In the genomic region with DNA sequence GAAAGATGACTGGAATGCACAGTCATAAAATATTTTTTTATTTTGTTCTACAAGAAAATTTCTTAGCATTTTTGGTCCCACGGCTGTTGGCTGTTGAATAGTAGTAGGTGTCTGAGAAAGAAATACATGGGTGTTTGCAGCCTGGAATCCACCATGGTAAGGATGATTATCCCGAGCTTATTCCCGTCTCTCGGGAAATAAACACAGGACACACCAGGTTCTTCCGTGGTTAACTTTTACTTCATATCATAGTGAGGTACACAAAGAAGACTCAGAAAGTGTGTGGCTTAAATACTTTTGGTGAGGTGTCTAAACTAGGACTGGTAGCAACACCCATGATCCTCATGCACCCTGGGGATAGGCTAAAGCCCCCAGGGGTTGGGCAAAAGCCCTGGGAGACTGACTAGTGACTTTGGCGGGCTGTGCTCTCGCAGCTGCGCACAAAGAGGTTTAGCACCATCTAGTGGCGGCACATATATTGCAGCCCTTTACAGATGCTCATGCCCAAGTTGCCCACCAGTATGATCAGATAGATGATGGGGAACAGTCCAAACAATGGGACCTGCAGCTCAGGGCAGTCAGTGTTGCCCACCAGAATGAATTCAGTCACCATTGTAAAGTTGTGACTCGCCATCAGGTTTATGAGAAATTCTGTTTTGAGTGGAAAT, we compare ENCODE assay signal across 9 mouse cellular contexts. TPM values are rescaled to one million over a fixed set of nuclear protein-coding genes. Genes with fewer than 3 reads are reported as not detected.
DNase-seq lines count a peak whose midpoint lies in the region; ATAC-seq and TF ChIP-seq lines count a peak whose summit lies in the region.
"Had no signal": no experiment of that assay in that cellular context is flagged by ENCODE, and none has a peak within 500 bp of the region (broad histone marks: within the 10 kb centered on the region; RNA-seq: fewer than 3 reads in every experiment).

No protein-coding gene starts in this region.

- H3K4me2 ChIP-seq in limb, embryonic 11.5 days (ENCODE audit: low read depth, severe bottlenecking), result no peak overlapping the region
- no peak overlapping the region for H3K4me2 ChIP-seq in midbrain, postnatal 0 days (ENCODE audit: low read depth, low read length, poor library complexity, severe bottlenecking)

- no peaks in the 10 kb centered on the region for H3K4me1 ChIP-seq in limb, embryonic 11.5 days (ENCODE audit: control insufficient read depth, insufficient read depth, low read length)
- H3K4me1 ChIP-seq in midbrain, postnatal 0 days (ENCODE audit: insufficient read depth, low read length), result no peaks in the 10 kb centered on the region

- DNase-seq in cerebellum, adult 18-20 months, result peak; percentile 12 to 30
- no peak for DNase-seq in cerebellum, adult 11-12 months
- DNase-seq in heart, adult 8-10 months (ENCODE audit: low spot score), result peak; percentile 11
- peak; percentile 52 for DNase-seq in kidney, adult 9 months
- DNase-seq in limb, embryonic 11.5 days (ENCODE audit: low spot score), result peak; percentile 70
- peak; percentile 28 for DNase-seq in midbrain, postnatal 0 days (ENCODE audit: low spot score)
- DNase-seq in testis, postnatal 10 days (ENCODE audit: low spot score), result peak; percentile 65

- H3K36me3 ChIP-seq in limb, embryonic 11.5 days (ENCODE audit: control insufficient read depth, insufficient read depth, low read length), result no peaks in the 10 kb centered on the region
- H3K36me3 ChIP-seq in midbrain, postnatal 0 days (ENCODE audit: insufficient read depth, low read length), result no peaks in the 10 kb centered on the region

- 42% methylated on average over 10 of the region's 10 CpGs for WGBS in limb, embryonic 11.5 days
- 34% methylated on average over 10 of the region's 10 CpGs for WGBS in midbrain, postnatal 0 days

- peak; percentile 73 for TF ChIP-seq CTCF in midbrain, postnatal 0 days (IDR thresholded peaks at IDR 0.05)

- no peak overlapping the region for H3K27ac ChIP-seq in limb, embryonic 11.5 days (replicated peaks; ENCODE audit: low read depth, low read length)
- H3K27ac ChIP-seq in midbrain, postnatal 0 days (ENCODE audit: low read depth, low read length), result no peak overlapping the region

- ATAC-seq in common myeloid progenitor, adult 5-6 weeks (replicated peaks; ENCODE audit: low read depth, poor library complexity, severe bottlenecking), result peak; percentile 80
- 0 out of 2 replicates have a peak, but pooled peaks have one; percentile 54 for ATAC-seq in limb, embryonic 11.5 days (ENCODE audit: insufficient number of reproducible peaks, low FRiP score, low TSS enrichment, low read depth)
- ATAC-seq in midbrain, postnatal 0 days (ENCODE audit: low FRiP score), result no peak

- H3K27me3 ChIP-seq in limb, embryonic 11.5 days (ENCODE audit: control insufficient read depth, insufficient read depth, low read length), result no peaks in the 10 kb centered on the region
- H3K27me3 ChIP-seq in midbrain, postnatal 0 days (ENCODE audit: insufficient read depth, low read length), result no peaks in the 10 kb centered on the region

- H3K9ac ChIP-seq in limb, embryonic 11.5 days (ENCODE audit: low read length), result no peak overlapping the region
- H3K9ac ChIP-seq in midbrain, postnatal 0 days (replicated peaks; ENCODE audit: low read length, poor library complexity, severe bottlenecking), result no peak overlapping the region

- H3K4me3 ChIP-seq in limb, embryonic 11.5 days (ENCODE audit: low read depth, low read length), result no peak overlapping the region
- no peak overlapping the region for H3K4me3 ChIP-seq in midbrain, postnatal 0 days (ENCODE audit: low read depth, low read length)

- no peaks in the 10 kb centered on the region for H3K9me3 ChIP-seq in limb, embryonic 11.5 days (ENCODE audit: control insufficient read depth, low read length)
- H3K9me3 ChIP-seq in midbrain, postnatal 0 days (ENCODE audit: low read length), result no peaks in the 10 kb centered on the region

RNA-seq across cellular contexts. Expression of gene Olfr1066, which starts 8.5 kb away (rescaled TPM):
- total RNA-seq in common myeloid progenitor, adult 5-6 weeks (2017), result not detected in 2 replicates
- not detected for total RNA-seq in heart, adult 8-10 months (2022)
- polyA plus RNA-seq in limb, embryonic 11.5 days (2014; fragmentation: Nextera tagmentation; extraction: Ambion mirVana), result not detected in 2 replicates
- total RNA-seq in midbrain, postnatal 0 days (2014; rRNA removed), result not detected in 2 replicates
- polyA plus RNA-seq in midbrain, postnatal 0 days (2015; fragmentation: Nextera tagmentation; extraction: Ambion mirVana), result not detected in 2 replicates
- polyA plus RNA-seq: C2C12 had no signal

RNA-seq across cellular contexts. Expression of gene Olfr1065, which starts 14.2 kb away (rescaled TPM):
- total RNA-seq in common myeloid progenitor, adult 5-6 weeks (2017), result not detected in 2 replicates
- total RNA-seq in heart, adult 8-10 months (2022), result not detected
- polyA plus RNA-seq in limb, embryonic 11.5 days (2014; fragmentation: Nextera tagmentation; extraction: Ambion mirVana), result not detected in 2 replicates
- not detected in 2 replicates for total RNA-seq in midbrain, postnatal 0 days (2014; rRNA removed)
- not detected in 2 replicates for polyA plus RNA-seq in midbrain, postnatal 0 days (2015; fragmentation: Nextera tagmentation; extraction: Ambion mirVana)
- polyA plus RNA-seq: C2C12 had no signal

RNA-seq across cellular contexts. Expression of gene Olfr228, which starts 22.6 kb away (rescaled TPM):
- not detected in 2 replicates for total RNA-seq in common myeloid progenitor, adult 5-6 weeks (2017)
- not detected for total RNA-seq in heart, adult 8-10 months (2022)
- not detected in 2 replicates for polyA plus RNA-seq in limb, embryonic 11.5 days (2014; fragmentation: Nextera tagmentation; extraction: Ambion mirVana)
- not detected in 2 replicates for total RNA-seq in midbrain, postnatal 0 days (2014; rRNA removed)
- not detected in 2 replicates for polyA plus RNA-seq in midbrain, postnatal 0 days (2015; fragmentation: Nextera tagmentation; extraction: Ambion mirVana)
- polyA plus RNA-seq: C2C12 had no signal

RNA-seq across cellular contexts. Expression of gene Olfr1062, which starts 38.0 kb away (rescaled TPM):
- total RNA-seq in common myeloid progenitor, adult 5-6 weeks (2017), result not detected in 2 replicates
- total RNA-seq in heart, adult 8-10 months (2022), result not detected
- not detected in 2 replicates for polyA plus RNA-seq in limb, embryonic 11.5 days (2014; fragmentation: Nextera tagmentation; extraction: Ambion mirVana)
- not detected in 2 replicates for total RNA-seq in midbrain, postnatal 0 days (2014; rRNA removed)
- polyA plus RNA-seq in midbrain, postnatal 0 days (2015; fragmentation: Nextera tagmentation; extraction: Ambion mirVana), result not detected in 2 replicates
- polyA plus RNA-seq: C2C12 had no signal

RNA-seq across cellular contexts. Expression of gene Olfr1076, which starts 43.7 kb away (rescaled TPM):
- not detected in 2 replicates for total RNA-seq in common myeloid progenitor, adult 5-6 weeks (2017)
- total RNA-seq in heart, adult 8-10 months (2022), result not detected
- polyA plus RNA-seq in limb, embryonic 11.5 days (2014; fragmentation: Nextera tagmentation; extraction: Ambion mirVana), result not detected in 2 replicates
- total RNA-seq in midbrain, postnatal 0 days (2014; rRNA removed), result not detected in 2 replicates
- not detected in 2 replicates for polyA plus RNA-seq in midbrain, postnatal 0 days (2015; fragmentation: Nextera tagmentation; extraction: Ambion mirVana)
- polyA plus RNA-seq: C2C12 had no signal
